Mouse (Mus musculus): ENCODE results near the gene Gm9844. TPM values are rescaled to one million over a fixed set of nuclear protein-coding genes. Genes with fewer than 3 reads are reported as not detected.
"Not testable (repeated sequence)": the region's sequence is repeated elsewhere in the genome, so short reads cannot be mapped to it uniquely, and the experiment has no call there.

Gene Gm9844
- polyA plus RNA-seq (2012; rRNA removed) = 1.9 and 2.9 TPM in 2 replicates

- TF ChIP-seq CTCF (IDR thresholded peaks at IDR 0.05; ENCODE audit: extremely low read depth, insufficient read depth, insufficient read length, insufficient replicate concordance) (no peak), POLR2A (IDR thresholded peaks at IDR 0.05; ENCODE audit: low read depth, low read length) (no peak)
- no peaks in the 10 kb centered on the region for H3K36me3 ChIP-seq (ENCODE audit: control insufficient read depth, insufficient read depth, low read length)
- DNase-seq (ENCODE audit: low read depth in 1 of 2, low spot score in 2 of 2) = no peak
- H3K4me3 ChIP-seq (ENCODE audit: extremely low read depth, insufficient read depth, insufficient read length) = no peak within 1 kb of the TSS
- H3K4me1 ChIP-seq (ENCODE audit: control insufficient read depth, insufficient read depth, insufficient read length) = no peaks in the 10 kb centered on the region
- WGBS = 93% methylated on average over 7 of the region's 7 CpGs
- H3K27me3 ChIP-seq (ENCODE audit: control insufficient read depth, insufficient read depth, low read length) = no peaks in the 10 kb centered on the region
- no peak within 1 kb of the TSS for H3K27ac ChIP-seq (ENCODE audit: insufficient read depth, low read length)
Observed at GRCm38 (mm10) chr7:24861913-24862312, at the start of gene Gm9844. Gm9844 (plus strand) TSS chr7:24862213.

GRCm38 (mm10) chr7:24817502-24817901, 44.5 kb upstream of the Gm9844 start:
- Histone ChIP-seq H3K4me1 (ENCODE audit: control insufficient read depth, insufficient read depth, insufficient read length) (no peaks in the 10 kb centered on the region), H3K4me3 (ENCODE audit: extremely low read depth, insufficient read depth, insufficient read length) (no peak overlapping the region), H3K36me3 (ENCODE audit: control insufficient read depth, insufficient read depth, low read length) (no peaks in the 10 kb centered on the region), H3K27ac (ENCODE audit: insufficient read depth, low read length) (no peak overlapping the region), H3K27me3 (ENCODE audit: control insufficient read depth, insufficient read depth, low read length) (no peaks in the 10 kb centered on the region)
- TF ChIP-seq POLR2A (IDR thresholded peaks at IDR 0.05; ENCODE audit: low read depth, low read length) (no peak), CTCF (IDR thresholded peaks at IDR 0.05; ENCODE audit: extremely low read depth, insufficient read depth, insufficient read length, insufficient replicate concordance) (peak; percentile 91; the same call in 1 of the 2 replicates)
- peak; percentile 52 to 84 for DNase-seq (ENCODE audit: low read depth in 1 of 2, low spot score in 2 of 2)
- WGBS = 0% methylated on average over 3 of the region's 3 CpGs

GRCm38 (mm10) chr7:24824452-24824851, 37.6 kb upstream of the Gm9844 start:
- Histone ChIP-seq H3K36me3 (ENCODE audit: control insufficient read depth, insufficient read depth, low read length) (no peaks in the 10 kb centered on the region), H3K27me3 (ENCODE audit: control insufficient read depth, insufficient read depth, low read length) (no peaks in the 10 kb centered on the region), H3K27ac (ENCODE audit: insufficient read depth, low read length) (no peak overlapping the region), H3K4me3 (ENCODE audit: extremely low read depth, insufficient read depth, insufficient read length) (no peak overlapping the region), H3K4me1 (ENCODE audit: control insufficient read depth, insufficient read depth, insufficient read length) (no peaks in the 10 kb centered on the region)
- no peak for DNase-seq (ENCODE audit: low read depth in 1 of 2, low spot score in 2 of 2)
- TF ChIP-seq CTCF (IDR thresholded peaks at IDR 0.05; ENCODE audit: extremely low read depth, insufficient read depth, insufficient read length, insufficient replicate concordance) (no peak), POLR2A (IDR thresholded peaks at IDR 0.05; ENCODE audit: low read depth, low read length) (no peak)
- 10% methylated on average over 7 of the region's 7 CpGs for WGBS

GRCm38 (mm10) chr7:24827181-24827580, 34.8 kb upstream of the Gm9844 start:
- H3K36me3 ChIP-seq (ENCODE audit: control insufficient read depth, insufficient read depth, low read length) = no peaks in the 10 kb centered on the region
- TF ChIP-seq POLR2A (IDR thresholded peaks at IDR 0.05; ENCODE audit: low read depth, low read length) (no peak), CTCF (IDR thresholded peaks at IDR 0.05; ENCODE audit: extremely low read depth, insufficient read depth, insufficient read length, insufficient replicate concordance) (no peak)
- H3K27ac ChIP-seq (ENCODE audit: insufficient read depth, low read length) = no peak overlapping the region
- no peak for DNase-seq (ENCODE audit: low read depth in 1 of 2, low spot score in 2 of 2)
- no peaks in the 10 kb centered on the region for H3K4me1 ChIP-seq (ENCODE audit: control insufficient read depth, insufficient read depth, insufficient read length)
- H3K4me3 ChIP-seq (ENCODE audit: extremely low read depth, insufficient read depth, insufficient read length) = no peak overlapping the region
- H3K27me3 ChIP-seq (ENCODE audit: control insufficient read depth, insufficient read depth, low read length) = no peaks in the 10 kb centered on the region
- 88% methylated on average over 4 of the region's 4 CpGs for WGBS

GRCm38 (mm10) chr7:24838732-24839409, 23.1 kb upstream of the Gm9844 start:
- peak overlapping the region; percentile 88 for H3K27ac ChIP-seq (ENCODE audit: insufficient read depth, low read length)
- WGBS = 21% methylated on average over 13 of the region's 13 CpGs
- DNase-seq (ENCODE audit: low read depth in 1 of 2, low spot score in 2 of 2) = peak; percentile 44 to 56

GRCm38 (mm10) chr7:24839410-24839808, 22.6 kb upstream of the Gm9844 start:
- DNase-seq (ENCODE audit: low read depth in 1 of 2, low spot score in 2 of 2) = peak in 1 of 2 experiments; percentile 43
- no peaks in the 10 kb centered on the region for H3K27me3 ChIP-seq (ENCODE audit: control insufficient read depth, insufficient read depth, low read length)
- peaks cover 17% of the 10 kb centered on the region; the same call in 1 of the 2 replicates for H3K4me1 ChIP-seq (ENCODE audit: control insufficient read depth, insufficient read depth, insufficient read length)
- H3K36me3 ChIP-seq (ENCODE audit: control insufficient read depth, insufficient read depth, low read length) = no peaks in the 10 kb centered on the region
- no peak overlapping the region for H3K4me3 ChIP-seq (ENCODE audit: extremely low read depth, insufficient read depth, insufficient read length)
- WGBS = 39% methylated on average over 8 of the region's 8 CpGs
- H3K27ac ChIP-seq (ENCODE audit: insufficient read depth, low read length) = peak overlapping the region; percentile 88
- TF ChIP-seq POLR2A (IDR thresholded peaks at IDR 0.05; ENCODE audit: low read depth, low read length) (no peak), CTCF (IDR thresholded peaks at IDR 0.05; ENCODE audit: extremely low read depth, insufficient read depth, insufficient read length, insufficient replicate concordance) (no peak)

More at GRCm38 (mm10) chr7:24838732-24839409, 23.1 kb upstream of the Gm9844 start:
- not testable (repeated sequence) for H3K36me3 ChIP-seq (ENCODE audit: control insufficient read depth, insufficient read depth, low read length); H3K27me3 ChIP-seq (ENCODE audit: control insufficient read depth, insufficient read depth, low read length); H3K4me3 ChIP-seq (ENCODE audit: extremely low read depth, insufficient read depth, insufficient read length)
- H3K4me1 ChIP-seq (ENCODE audit: control insufficient read depth, insufficient read depth, insufficient read length) = peaks cover 17% of the 10 kb centered on the region; the same call in 1 of the 2 replicates

GRCm38 (mm10) chr7:24840331-24840730, 21.7 kb upstream of the Gm9844 start:
- TF ChIP-seq CTCF (IDR thresholded peaks at IDR 0.05; ENCODE audit: extremely low read depth, insufficient read depth, insufficient read length, insufficient replicate concordance) (no peak), POLR2A (IDR thresholded peaks at IDR 0.05; ENCODE audit: low read depth, low read length) (no peak)
- Histone ChIP-seq H3K4me3 (ENCODE audit: extremely low read depth, insufficient read depth, insufficient read length) (no peak overlapping the region), H3K4me1 (ENCODE audit: control insufficient read depth, insufficient read depth, insufficient read length) (peaks cover 17% of the 10 kb centered on the region; the same call in 1 of the 2 replicates), H3K36me3 (ENCODE audit: control insufficient read depth, insufficient read depth, low read length) (no peaks in the 10 kb centered on the region), H3K27me3 (ENCODE audit: control insufficient read depth, insufficient read depth, low read length) (no peaks in the 10 kb centered on the region), H3K27ac (ENCODE audit: insufficient read depth, low read length) (no peak overlapping the region)
- 82% methylated on average over 3 of the region's 3 CpGs for WGBS
- no peak for DNase-seq (ENCODE audit: low read depth in 1 of 2, low spot score in 2 of 2)

Measured in spleen, adult 2 months (tissue).